Mouse (Mus musculus) heart, adult 2 months (tissue): ENCODE results near the gene Eomes.

Source experiments
- CTCF ChIP-seq: fragments of 200-600 bp; IDR thresholded peaks from 2 replicates; pipeline ENCODE4 v1.8.1; 2022; ENCODE audit warnings: antibody characterized with exemption, mild to moderate bottlenecking, moderate library complexity
- POLR2A ChIP-seq: fragments of 200-500 bp; IDR thresholded peaks from 2 replicates; pipeline ENCODE4 v1.6.1; 2011; ENCODE audit warnings: mild to moderate bottlenecking, low read depth, low read length, control low read depth; ENCODE audit not compliant: insufficient read depth

DNA sequence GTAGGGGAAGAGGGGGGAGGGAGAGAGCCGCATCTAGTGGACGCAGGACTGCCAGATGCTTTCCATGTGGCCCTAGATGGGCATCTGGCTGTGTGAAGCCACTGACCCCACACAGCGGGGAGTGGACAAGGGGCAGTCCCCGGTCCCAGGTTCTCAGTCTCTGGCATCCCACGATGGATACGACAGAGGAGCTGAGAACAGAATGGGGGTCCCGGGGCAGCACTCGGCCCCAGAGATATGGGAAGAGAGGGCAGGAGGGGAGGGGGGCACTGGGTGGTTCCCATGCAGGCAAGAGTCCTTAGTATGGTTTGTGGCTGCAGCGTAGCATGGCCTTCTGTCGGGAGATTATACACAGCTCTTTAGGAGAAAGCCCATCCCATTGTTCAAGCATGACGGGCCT lies 45.7 kb downstream of the Eomes start:
- no peak for TF ChIP-seq POLR2A
- TF ChIP-seq CTCF: no peak
